Mouse (Mus musculus) retina, embryonic 14.5 days (tissue): ENCODE data around the gene Pex19.

Experiments
- DNase-seq: peaks from one replicate; pipeline ENCODE4 v3.0.0-alpha.2; 2015; ENCODE audit warnings: low spot score

Pex19 gene

GRCm38 (mm10) chr1:172126376-172127347 lies at the start of gene Pex19:
Pex19 (plus strand) TSS chr1:172126755.
- peak; percentile 93 for DNase-seq

GRCm38 (mm10) chr1:172077981-172078380 lies 48.6 kb upstream of the Pex19 start:
- no peak for DNase-seq

- peak; percentile 98 for DNase-seq
Measured at GRCm38 (mm10) chr1:172082101-172082898, 44.3 kb upstream of the Pex19 start, which contains the start of the genes Copa and Ncstn. Copa (plus strand) TSS chr1:172082529. Ncstn (minus strand) TSS chr1:172082795.

- no peak for DNase-seq
Measured at GRCm38 (mm10) chr1:172082899-172083445, 43.6 kb upstream of the Pex19 start.

- no peak for DNase-seq
Measured at GRCm38 (mm10) chr1:172093522-172093921, 33.0 kb upstream of the Pex19 start.

- DNase-seq = no peak
Measured at GRCm38 (mm10) chr1:172094295-172094694, 32.3 kb upstream of the Pex19 start.

GRCm38 (mm10) chr1:172095202-172095601 lies 31.4 kb upstream of the Pex19 start:
- DNase-seq = peak; percentile 54

- DNase-seq = no peak
Measured at GRCm38 (mm10) chr1:172099325-172100033, 27.1 kb upstream of the Pex19 start.

- DNase-seq = no peak
Measured at GRCm38 (mm10) chr1:172103619-172104018, 22.9 kb upstream of the Pex19 start.

- peak; percentile 34 for DNase-seq
Measured at GRCm38 (mm10) chr1:172105101-172105500, 21.5 kb upstream of the Pex19 start.

- no peak for DNase-seq
Measured at GRCm38 (mm10) chr1:172107777-172108477, 18.6 kb upstream of the Pex19 start.

GRCm38 (mm10) chr1:172116948-172117347 lies 9.6 kb upstream of the Pex19 start:
- no peak for DNase-seq

GRCm38 (mm10) chr1:172119100-172119499 lies 7.5 kb upstream of the Pex19 start:
- no peak for DNase-seq

- DNase-seq = peak; percentile 83
Measured at GRCm38 (mm10) chr1:172119720-172120119, 6.8 kb upstream of the Pex19 start.

- DNase-seq = no peak
Measured at GRCm38 (mm10) chr1:172122671-172123070, 3.9 kb upstream of the Pex19 start.

- DNase-seq = no peak
Measured at GRCm38 (mm10) chr1:172124572-172124971, 2.0 kb upstream of the Pex19 start.

GRCm38 (mm10) chr1:172127487-172127886 lies 932 bp downstream of the Pex19 start:
- DNase-seq = no peak

GRCm38 (mm10) chr1:172128563-172128962 lies 2.0 kb downstream of the Pex19 start:
- DNase-seq = no peak

GRCm38 (mm10) chr1:172129108-172129507 lies 2.6 kb downstream of the Pex19 start:
- DNase-seq = peak; percentile 62

- no peak for DNase-seq
Measured at GRCm38 (mm10) chr1:172129780-172130179, 3.2 kb downstream of the Pex19 start.

GRCm38 (mm10) chr1:172132319-172132718 lies 5.8 kb downstream of the Pex19 start:
- no peak for DNase-seq
